Mouse (Mus musculus) CH12.LX (cell line): Measurements from ENCODE around the gene Polr3gl.

Experiments
- CTCF ChIP-seq, 2 experiments: IDR thresholded peaks in 1 of 2; conservative IDR thresholded peaks in 1 of 2; 2 replicates each; pipeline ENCODE4 v1.5.1; 2011 to 2012; ENCODE audit warnings: low read depth in 2 of 2, low read length in 2 of 2, improper control_type of control experiment in 1 of 2, inconsistent platforms in 1 of 2, mild to moderate bottlenecking in 1 of 2, moderate library complexity in 1 of 2
- E2F4 ChIP-seq: IDR thresholded peaks from 2 replicates; pipeline ENCODE4 v1.6.1; 2011; ENCODE audit warnings: low read depth, low read length, improper control_type of control experiment; ENCODE audit not compliant: insufficient replicate concordance
- HCFC1 ChIP-seq: IDR thresholded peaks from 2 replicates; pipeline ENCODE4 v1.6.1; 2012; ENCODE audit warnings: low read depth, mild to moderate bottlenecking, inconsistent platforms, low read length, improper control_type of control experiment
- MAFK ChIP-seq: IDR thresholded peaks from 2 replicates; pipeline ENCODE4 v1.6.1; 2011; ENCODE audit warnings: low read length, improper control_type of control experiment; ENCODE audit not compliant: insufficient replicate concordance
- MEF2A ChIP-seq: IDR thresholded peaks from 2 replicates; pipeline ENCODE4 v1.6.1; 2014; ENCODE audit warnings: low read depth, mild to moderate bottlenecking, inconsistent platforms, low read length, improper control_type of control experiment, borderline replicate concordance
- NELFE ChIP-seq: IDR thresholded peaks from 2 replicates; pipeline ENCODE4 v1.6.1; 2011; ENCODE audit warnings: low read depth, low read length, improper control_type of control experiment
- NRF1 ChIP-seq: IDR thresholded peaks from 2 replicates; pipeline ENCODE4 v1.6.1; 2014; ENCODE audit warnings: low read depth, mild to moderate bottlenecking, inconsistent platforms, low read length, improper control_type of control experiment, moderate library complexity
- POLR2A ChIP-seq: IDR thresholded peaks from 2 replicates; pipeline ENCODE4 v1.6.1; 2011; ENCODE audit warnings: low read depth, mild to moderate bottlenecking, improper control_type of control experiment, low read length
- SIN3A ChIP-seq: IDR thresholded peaks from 2 replicates; pipeline ENCODE4 v1.6.1; 2012; ENCODE audit warnings: low read length, improper control_type of control experiment, inconsistent platforms
- SMC3 ChIP-seq: IDR thresholded peaks from 2 replicates; pipeline ENCODE4 v1.6.1; 2011; ENCODE audit warnings: low read depth, low read length, improper control_type of control experiment
- TCF12 ChIP-seq: IDR thresholded peaks from 2 replicates; pipeline ENCODE4 v1.6.1; 2014; ENCODE audit warnings: low read depth, mild to moderate bottlenecking, inconsistent platforms, low read length, improper control_type of control experiment
- USF1 ChIP-seq: IDR thresholded peaks from 2 replicates; pipeline ENCODE4 v1.6.1; 2014; ENCODE audit warnings: low read depth, mild to moderate bottlenecking, inconsistent platforms, low read length, improper control_type of control experiment
- ZC3H11A ChIP-seq: IDR thresholded peaks from 2 replicates; pipeline ENCODE4 v1.6.1; 2012; ENCODE audit warnings: low read depth, mild to moderate bottlenecking, inconsistent platforms, low read length, improper control_type of control experiment
- ZKSCAN1 ChIP-seq: IDR thresholded peaks from 2 replicates; pipeline ENCODE4 v1.6.1; 2012; ENCODE audit warnings: low read depth, inconsistent platforms, low read length, improper control_type of control experiment, borderline replicate concordance

DNA sequence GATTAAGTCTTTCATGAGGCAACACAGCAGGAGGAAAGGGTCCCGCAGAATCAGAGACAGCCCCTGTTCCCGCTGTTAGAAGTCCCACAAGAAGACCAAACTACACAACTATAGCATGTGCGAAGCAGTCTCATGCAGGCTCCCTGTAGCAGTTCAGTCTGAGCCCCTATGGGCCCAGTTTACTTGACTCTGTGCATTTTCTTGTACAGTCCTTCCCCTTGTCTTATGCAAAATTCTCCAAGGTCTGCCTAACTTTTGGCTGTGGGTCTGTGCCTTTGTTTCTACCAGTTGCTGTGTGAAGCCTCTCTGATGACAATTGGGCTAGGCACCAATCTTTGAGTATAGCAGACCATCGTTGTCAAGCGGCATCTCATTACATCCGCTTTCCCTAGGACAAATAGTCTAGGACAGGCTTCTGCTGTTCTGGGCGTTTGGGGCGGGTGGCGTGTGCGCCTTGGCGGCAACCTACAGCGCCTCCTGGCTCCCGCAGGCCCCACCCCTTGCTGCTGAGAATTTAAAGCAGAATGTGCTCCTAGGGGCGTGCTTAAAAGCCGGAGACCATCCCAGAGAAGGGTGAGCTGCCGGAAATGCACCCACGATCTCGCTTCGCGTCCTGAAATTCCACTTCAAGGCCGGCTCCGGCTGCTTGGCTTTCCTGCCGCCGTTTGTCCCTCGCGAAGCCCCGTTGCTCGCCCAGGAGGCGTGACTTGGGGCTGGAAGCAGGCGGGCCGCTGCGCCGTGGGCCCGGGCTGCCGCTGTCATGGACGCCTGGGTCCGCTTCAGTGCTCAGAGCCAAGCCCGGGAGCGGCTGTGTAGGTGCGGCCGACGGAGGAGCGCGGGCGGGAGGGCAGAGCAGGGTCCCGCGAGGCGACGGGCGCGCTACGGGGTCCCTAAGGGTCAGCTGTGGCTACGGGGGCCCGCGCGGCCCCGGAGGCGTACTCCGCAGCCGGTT lies 41.2 kb upstream of the Polr3gl start, which contains the start of the genes Pex11b and Gm42957:
- TF ChIP-seq USF1, result no peak; the same call in 1 of the 2 replicates
- no peak for TF ChIP-seq ZKSCAN1
- TF ChIP-seq CTCF (conservative IDR thresholded peaks at IDR 0.05 in 1 of 2, IDR thresholded peaks at IDR 0.05 in 1 of 2; ENCODE audit: low read depth in 2 of 2, low read length in 2 of 2), result peak in 1 of 2 experiments; percentile 43; a peak in 2 of 4 replicates
- TF ChIP-seq POLR2A, result peak; percentile 85
- TF ChIP-seq NRF1, result peak; percentile 38; the same call in 1 of the 2 replicates
- TF ChIP-seq HCFC1, result peak; percentile 76
- TF ChIP-seq ZC3H11A, result no peak
- no peak for TF ChIP-seq MAFK
- peak; percentile 79 for TF ChIP-seq SIN3A
- TF ChIP-seq MEF2A, result peak; percentile 44; the same call in 1 of the 2 replicates
- TF ChIP-seq E2F4, result no peak
- no peak for TF ChIP-seq SMC3
- TF ChIP-seq TCF12, result peak; percentile 66
- peak; percentile 75 for TF ChIP-seq NELFE
